Mouse (Mus musculus): ENCODE data around the gene Zcchc9. TPM values are rescaled to one million over a fixed set of nuclear protein-coding genes. Genes with fewer than 3 reads are reported as not detected.

Gene Zcchc9
- polyA plus RNA-seq, 1 experiment from 2014 or later: 21.1 TPM

- ATAC-seq: no peak
- H3K4me2 ChIP-seq (replicated peaks; ENCODE audit: low read depth): no peak overlapping the region
- no peaks in the 10 kb centered on the region for H3K36me3 ChIP-seq (ENCODE audit: control insufficient read depth, insufficient read depth)
- no peak for TF ChIP-seq CTCF (IDR thresholded peaks at IDR 0.05; ENCODE audit: low read depth)
- H3K27ac ChIP-seq (ENCODE audit: low read depth, low read length): no peak overlapping the region
- no peaks in the 10 kb centered on the region for H3K4me1 ChIP-seq (replicated peaks; ENCODE audit: control insufficient read depth, insufficient read depth, low read length)
- WGBS: 90% methylated on average over 5 of the region's 5 CpGs
- no peaks in the 10 kb centered on the region for H3K27me3 ChIP-seq (replicated peaks; ENCODE audit: control insufficient read depth, insufficient read depth, low read length)
- H3K9me3 ChIP-seq (ENCODE audit: control insufficient read depth): no peaks in the 10 kb centered on the region
- no peak overlapping the region for H3K4me3 ChIP-seq (ENCODE audit: low read depth, low read length)
- H3K9ac ChIP-seq (ENCODE audit: low read depth, low read length): no peak overlapping the region
Measured at GRCm38 (mm10) chr13:91814670-91815069, 7.2 kb upstream of the Zcchc9 start.

GRCm38 (mm10) chr13:91809476-91809875 lies 2.0 kb upstream of the Zcchc9 start:
- H3K4me1 ChIP-seq (replicated peaks; ENCODE audit: control insufficient read depth, insufficient read depth, low read length): no peaks in the 10 kb centered on the region
- WGBS: 32% methylated on average over 2 of the region's 2 CpGs
- no peak for ATAC-seq
- H3K9me3 ChIP-seq (ENCODE audit: control insufficient read depth): no peaks in the 10 kb centered on the region
- TF ChIP-seq CTCF (IDR thresholded peaks at IDR 0.05; ENCODE audit: low read depth): peak; percentile 70
- H3K27me3 ChIP-seq (replicated peaks; ENCODE audit: control insufficient read depth, insufficient read depth, low read length): no peaks in the 10 kb centered on the region
- H3K4me2 ChIP-seq (replicated peaks; ENCODE audit: low read depth): no peak overlapping the region
- H3K36me3 ChIP-seq (ENCODE audit: control insufficient read depth, insufficient read depth): peaks cover 10% of the 10 kb centered on the region; the same call in 1 of the 2 replicates
- H3K9ac ChIP-seq (ENCODE audit: low read depth, low read length): no peak overlapping the region
- no peak overlapping the region for H3K27ac ChIP-seq (ENCODE audit: low read depth, low read length)
- H3K4me3 ChIP-seq (ENCODE audit: low read depth, low read length): no peak overlapping the region

- 16% methylated on average over 20 of the region's 20 CpGs for WGBS
- no peaks in the 10 kb centered on the region for H3K9me3 ChIP-seq (ENCODE audit: control insufficient read depth)
- H3K9ac ChIP-seq (ENCODE audit: low read depth, low read length): peak overlapping the region; percentile 99
- no peaks in the 10 kb centered on the region for H3K27me3 ChIP-seq (replicated peaks; ENCODE audit: control insufficient read depth, insufficient read depth, low read length)
- H3K27ac ChIP-seq (ENCODE audit: low read depth, low read length): peak overlapping the region; percentile 99
- peak overlapping the region; percentile 76 for H3K4me2 ChIP-seq (replicated peaks; ENCODE audit: low read depth)
- no peak for ATAC-seq
- H3K4me3 ChIP-seq (ENCODE audit: low read depth, low read length): peak overlapping the region; percentile 99
- peaks cover 14% of the 10 kb centered on the region; the same call in 1 of the 2 replicates for H3K36me3 ChIP-seq (ENCODE audit: control insufficient read depth, insufficient read depth)
- no peak for TF ChIP-seq CTCF (IDR thresholded peaks at IDR 0.05; ENCODE audit: low read depth)
- H3K4me1 ChIP-seq (replicated peaks; ENCODE audit: control insufficient read depth, insufficient read depth, low read length): no peaks in the 10 kb centered on the region
Measured at GRCm38 (mm10) chr13:91807874-91808575, 520 bp upstream of the Zcchc9 start.

- peaks cover 58% of the 10 kb centered on the region for H3K36me3 ChIP-seq (ENCODE audit: control insufficient read depth, insufficient read depth)
- no peaks in the 10 kb centered on the region for H3K9me3 ChIP-seq (ENCODE audit: control insufficient read depth)
- TF ChIP-seq CTCF (IDR thresholded peaks at IDR 0.05; ENCODE audit: low read depth): no peak
- no peak overlapping the region for H3K27ac ChIP-seq (ENCODE audit: low read depth, low read length)
- no peak overlapping the region for H3K4me2 ChIP-seq (replicated peaks; ENCODE audit: low read depth)
- WGBS: 73% methylated on average over 5 of the region's 5 CpGs
- H3K4me3 ChIP-seq (ENCODE audit: low read depth, low read length): no peak overlapping the region
- H3K4me1 ChIP-seq (replicated peaks; ENCODE audit: control insufficient read depth, insufficient read depth, low read length): no peaks in the 10 kb centered on the region
- H3K9ac ChIP-seq (ENCODE audit: low read depth, low read length): no peak overlapping the region
- H3K27me3 ChIP-seq (replicated peaks; ENCODE audit: control insufficient read depth, insufficient read depth, low read length): no peaks in the 10 kb centered on the region
- no peak; the same call in 1 of the 2 replicates for ATAC-seq
Measured at GRCm38 (mm10) chr13:91801726-91802125, 5.8 kb downstream of the Zcchc9 start.

GRCm38 (mm10) chr13:91797442-91797841 lies 10.1 kb downstream of the Zcchc9 start:
- TF ChIP-seq CTCF (IDR thresholded peaks at IDR 0.05; ENCODE audit: low read depth): no peak
- Histone ChIP-seq H3K4me1 (replicated peaks; ENCODE audit: control insufficient read depth, insufficient read depth, low read length) (no peaks in the 10 kb centered on the region), H3K27ac (ENCODE audit: low read depth, low read length) (no peak overlapping the region), H3K27me3 (replicated peaks; ENCODE audit: control insufficient read depth, insufficient read depth, low read length) (no peaks in the 10 kb centered on the region), H3K9me3 (ENCODE audit: control insufficient read depth) (no peaks in the 10 kb centered on the region), H3K9ac (ENCODE audit: low read depth, low read length) (no peak overlapping the region), H3K36me3 (ENCODE audit: control insufficient read depth, insufficient read depth) (peaks cover 61% of the 10 kb centered on the region), H3K4me2 (replicated peaks; ENCODE audit: low read depth) (no peak overlapping the region), H3K4me3 (ENCODE audit: low read depth, low read length) (no peak overlapping the region)
- no peak for ATAC-seq
- WGBS: 91% methylated on average over 10 of the region's 10 CpGs

- no peak overlapping the region for H3K4me2 ChIP-seq (replicated peaks; ENCODE audit: low read depth)
- H3K36me3 ChIP-seq (ENCODE audit: control insufficient read depth, insufficient read depth): peaks cover 61% of the 10 kb centered on the region
- no peak overlapping the region for H3K4me3 ChIP-seq (ENCODE audit: low read depth, low read length)
- H3K9me3 ChIP-seq (ENCODE audit: control insufficient read depth): no peaks in the 10 kb centered on the region
- 95% methylated on average over 6 of the region's 6 CpGs for WGBS
- no peaks in the 10 kb centered on the region for H3K27me3 ChIP-seq (replicated peaks; ENCODE audit: control insufficient read depth, insufficient read depth, low read length)
- ATAC-seq: no peak
- no peak overlapping the region for H3K9ac ChIP-seq (ENCODE audit: low read depth, low read length)
- H3K4me1 ChIP-seq (replicated peaks; ENCODE audit: control insufficient read depth, insufficient read depth, low read length): no peaks in the 10 kb centered on the region
- TF ChIP-seq CTCF (IDR thresholded peaks at IDR 0.05; ENCODE audit: low read depth): no peak
- no peak overlapping the region for H3K27ac ChIP-seq (ENCODE audit: low read depth, low read length)
Measured at GRCm38 (mm10) chr13:91796916-91797315, 10.6 kb downstream of the Zcchc9 start.
